Mouse (Mus musculus) erythroblast, embryonic 14.5 days (primary cell): ENCODE data around the gene Cutc.

Source experiments
- GATA1 ChIP-seq: IDR thresholded peaks from 2 replicates; pipeline ENCODE4 v1.6.1; 2012; ENCODE audit warnings: low read length, inconsistent platforms, mixed read lengths
- TAL1 ChIP-seq: IDR thresholded peaks from 3 replicates; pipeline ENCODE4 v1.6.1; 2012; ENCODE audit warnings: low read length, inconsistent platforms, mixed read lengths

- TF ChIP-seq GATA1 (no peak), TAL1 (no peak)
Measured at GRCm38 (mm10) chr19:43711159-43711916, 41.5 kb upstream of the Cutc start.
